Mouse (Mus musculus): ENCODE data around the gene Slfnl1.

- TF ChIP-seq POLR2A (IDR thresholded peaks at IDR 0.05; ENCODE audit: extremely low read depth, insufficient read depth, low read length) (no peak), CTCF (IDR thresholded peaks at IDR 0.05; ENCODE audit: low read depth, low read length) (no peak)
Observed at GRCm38 (mm10) chr4:120511203-120511602, 20.8 kb upstream of the Slfnl1 start.
